Mouse (Mus musculus): ENCODE measurements around the gene Rabgap1l. TPM values are rescaled to one million over a fixed set of nuclear protein-coding genes. Genes with fewer than 3 reads are reported as not detected.
"Not testable (repeated sequence)": the region's sequence is repeated elsewhere in the genome, so short reads cannot be mapped to it uniquely, and the experiment has no call there.

Rabgap1l gene
- polyA plus RNA-seq, 1 experiment from 2014 or later = 17.4 TPM

DNA sequence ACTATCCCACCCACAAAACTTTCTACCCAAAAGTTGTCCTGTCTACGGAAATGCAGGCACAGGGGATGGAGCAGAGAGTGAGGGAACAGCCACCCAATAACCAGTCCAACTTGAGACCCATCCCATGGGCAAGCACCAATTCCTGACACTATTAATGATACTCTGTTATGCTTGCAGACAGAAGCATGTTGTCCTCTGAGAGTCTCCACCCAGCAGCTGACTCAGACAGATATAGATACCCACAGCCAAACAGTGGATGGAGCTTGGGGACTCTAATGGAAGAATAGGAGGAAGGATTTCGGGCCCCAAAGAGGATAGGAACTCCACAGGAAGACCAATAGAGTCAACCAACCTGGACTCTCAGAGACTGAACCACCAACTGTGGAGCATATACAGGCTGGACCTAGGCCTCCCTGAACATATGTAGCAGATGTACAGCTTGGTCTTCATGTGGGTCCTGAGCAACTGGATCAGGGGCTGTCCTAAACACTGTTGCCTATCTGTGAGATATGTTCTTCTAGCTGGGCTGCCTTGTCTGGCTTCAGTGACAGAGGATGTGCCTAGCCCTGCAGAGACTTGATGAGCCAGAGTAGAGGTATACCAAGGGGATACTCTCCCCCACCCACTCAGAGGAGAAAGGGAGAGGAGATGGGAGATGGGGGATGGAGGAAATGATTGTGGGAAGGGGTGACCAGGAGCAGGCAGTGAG lies 510.7 kb downstream of the Rabgap1l start:
- H3K4me2 ChIP-seq (ENCODE audit: low read depth, low read length, severe bottlenecking); H3K27ac ChIP-seq (ENCODE audit: low read depth, low read length); H3K9me3 ChIP-seq (ENCODE audit: control insufficient read depth, low read length); H3K27me3 ChIP-seq (ENCODE audit: control insufficient read depth, insufficient read depth, low read length); H3K9ac ChIP-seq (ENCODE audit: low read length); ATAC-seq (replicated peaks; ENCODE audit: low FRiP score); H3K4me1 ChIP-seq (replicated peaks; ENCODE audit: control insufficient read depth, insufficient read depth, low read length); H3K4me3 ChIP-seq (ENCODE audit: low read depth, low read length); DNase-seq (ENCODE audit: low spot score); H3K36me3 ChIP-seq (ENCODE audit: control insufficient read depth, insufficient read depth, low read length): not testable (repeated sequence)
- 76% methylated on average over 2 of the region's 2 CpGs for WGBS

DNA sequence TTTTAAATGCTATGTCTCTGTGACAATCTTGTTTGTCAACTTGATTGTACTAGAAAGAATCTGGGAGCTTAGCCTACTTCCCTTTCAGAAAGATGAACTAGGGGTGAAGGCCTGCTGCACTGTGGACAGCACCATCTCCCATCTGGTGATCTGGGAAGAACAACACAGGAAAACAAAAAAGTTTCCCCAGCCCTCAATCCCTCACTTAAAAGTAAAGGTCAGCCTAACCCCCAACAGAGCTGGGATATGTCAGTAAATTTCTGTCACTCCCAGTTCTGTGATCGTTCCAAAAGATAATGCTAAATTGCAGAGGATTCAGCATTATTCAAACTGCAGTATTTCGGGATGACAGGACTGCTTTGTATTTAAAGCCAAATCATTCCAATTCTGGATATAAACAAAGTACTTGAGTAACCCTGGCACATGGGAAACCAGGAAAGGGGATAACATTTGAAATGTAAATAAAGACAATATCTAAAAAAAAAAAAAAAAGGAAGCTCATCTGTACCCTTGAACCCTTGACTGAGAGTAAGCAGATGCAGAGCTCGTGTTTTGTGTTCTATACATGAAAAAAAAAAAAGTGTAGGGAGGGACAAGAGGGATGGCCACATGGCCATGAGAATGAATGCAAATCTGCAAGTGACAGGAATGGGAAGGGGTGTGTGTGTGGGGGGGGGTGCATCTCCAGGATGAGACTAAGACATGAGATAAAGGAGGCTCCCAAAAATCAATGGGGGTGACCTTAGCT lies 511.5 kb downstream of the Rabgap1l start:
- DNase-seq (ENCODE audit: low spot score) (no peak), ATAC-seq (replicated peaks; ENCODE audit: low FRiP score) (no peak)

GRCm38 (mm10) chr1:160280603-160281002 lies 512.4 kb downstream of the Rabgap1l start:
- Histone ChIP-seq H3K4me1 (replicated peaks; ENCODE audit: control insufficient read depth, insufficient read depth, low read length) (no peaks in the 10 kb centered on the region), H3K27me3 (ENCODE audit: control insufficient read depth, insufficient read depth, low read length) (no peaks in the 10 kb centered on the region), H3K9ac (ENCODE audit: low read length) (no peak overlapping the region), H3K4me3 (ENCODE audit: low read depth, low read length) (no peak overlapping the region), H3K36me3 (ENCODE audit: control insufficient read depth, insufficient read depth, low read length) (no peaks in the 10 kb centered on the region), H3K27ac (ENCODE audit: low read depth, low read length) (no peak overlapping the region), H3K9me3 (ENCODE audit: control insufficient read depth, low read length) (no peaks in the 10 kb centered on the region), H3K4me2 (ENCODE audit: low read depth, low read length, severe bottlenecking) (no peak overlapping the region)
- ATAC-seq (replicated peaks; ENCODE audit: low FRiP score) (no peak), DNase-seq (ENCODE audit: low spot score) (no peak)
- 87% methylated on average over 4 of the region's 4 CpGs for WGBS

More for the DNA sequence above, 511.5 kb downstream of the Rabgap1l start:
- Histone ChIP-seq H3K4me3 (ENCODE audit: low read depth, low read length) (no peak overlapping the region), H3K9me3 (ENCODE audit: control insufficient read depth, low read length) (no peaks in the 10 kb centered on the region), H3K27ac (ENCODE audit: low read depth, low read length) (no peak overlapping the region), H3K4me2 (ENCODE audit: low read depth, low read length, severe bottlenecking) (no peak overlapping the region), H3K4me1 (replicated peaks; ENCODE audit: control insufficient read depth, insufficient read depth, low read length) (no peaks in the 10 kb centered on the region), H3K27me3 (ENCODE audit: control insufficient read depth, insufficient read depth, low read length) (no peaks in the 10 kb centered on the region), H3K9ac (ENCODE audit: low read length) (no peak overlapping the region), H3K36me3 (ENCODE audit: control insufficient read depth, insufficient read depth, low read length) (no peaks in the 10 kb centered on the region)
- 65% methylated on average over 3 of the region's 3 CpGs for WGBS

DNA sequence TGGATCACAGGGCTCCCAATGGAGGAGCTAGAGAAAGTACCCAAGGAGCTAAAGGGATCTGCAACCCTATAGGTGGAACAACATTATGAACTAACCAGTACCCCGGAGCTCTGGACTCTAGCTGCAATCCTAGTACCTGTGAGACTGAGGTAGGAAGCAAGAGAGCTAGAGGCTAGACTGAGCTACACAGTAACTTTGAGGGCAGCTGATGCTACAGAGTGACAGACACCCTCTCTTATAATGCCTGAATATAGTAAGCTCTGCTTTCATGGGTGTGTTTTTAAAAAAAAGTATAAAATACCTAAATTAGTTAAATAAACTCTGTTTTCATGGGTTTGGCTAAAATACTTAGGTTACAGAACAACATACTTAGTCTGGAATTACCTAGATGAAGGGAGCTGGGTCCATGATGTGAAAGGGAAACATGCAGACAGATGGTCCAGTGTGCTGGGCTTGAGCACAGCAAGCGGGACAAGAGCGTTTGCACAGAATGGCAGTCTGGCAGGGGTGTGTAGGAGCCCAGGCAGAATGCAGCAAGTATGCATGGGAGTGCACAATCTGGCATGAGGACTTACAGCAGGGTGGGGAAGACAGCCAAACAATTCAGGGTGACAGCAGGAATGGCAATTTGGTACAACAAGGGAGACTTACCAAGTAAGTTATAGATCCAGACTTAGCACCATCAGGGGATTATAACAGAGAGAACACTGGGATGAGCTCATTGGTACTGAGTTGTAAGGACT lies 514.9 kb downstream of the Rabgap1l start:
- Histone ChIP-seq H3K4me3 (ENCODE audit: low read depth, low read length) (no peak overlapping the region), H3K27ac (ENCODE audit: low read depth, low read length) (no peak overlapping the region), H3K9ac (ENCODE audit: low read length) (no peak overlapping the region), H3K36me3 (ENCODE audit: control insufficient read depth, insufficient read depth, low read length) (no peaks in the 10 kb centered on the region), H3K4me2 (ENCODE audit: low read depth, low read length, severe bottlenecking) (no peak overlapping the region), H3K27me3 (ENCODE audit: control insufficient read depth, insufficient read depth, low read length) (no peaks in the 10 kb centered on the region), H3K4me1 (replicated peaks; ENCODE audit: control insufficient read depth, insufficient read depth, low read length) (no peaks in the 10 kb centered on the region), H3K9me3 (ENCODE audit: control insufficient read depth, low read length) (no peaks in the 10 kb centered on the region)
- ATAC-seq (replicated peaks; ENCODE audit: low FRiP score) = no peak
- WGBS = 83% methylated on average over 3 of the region's 3 CpGs
- DNase-seq (ENCODE audit: low spot score) = no peak

DNA sequence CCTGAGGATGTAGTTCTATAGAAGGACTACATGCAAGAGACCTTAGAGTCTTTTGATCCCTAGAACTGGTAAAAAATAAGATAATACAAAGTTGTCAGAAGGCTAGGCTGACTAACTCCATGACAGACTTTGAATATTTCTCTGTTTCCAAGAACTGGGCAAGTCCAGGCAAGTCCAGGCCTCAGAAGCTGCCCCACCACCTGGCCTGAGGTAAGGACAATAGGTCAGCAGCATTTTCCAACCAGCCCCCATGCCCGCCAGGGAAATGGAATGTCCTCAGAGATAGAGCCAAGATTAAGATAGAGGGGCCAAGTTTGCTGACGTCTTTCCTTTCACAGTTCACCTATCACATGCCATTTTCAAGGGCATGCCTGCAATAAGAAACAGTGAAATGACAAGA lies 517.8 kb downstream of the Rabgap1l start:
- H3K9ac ChIP-seq (ENCODE audit: low read length) = no peak overlapping the region
- no peaks in the 10 kb centered on the region for H3K27me3 ChIP-seq (ENCODE audit: control insufficient read depth, insufficient read depth, low read length)
- no peak overlapping the region for H3K4me3 ChIP-seq (ENCODE audit: low read depth, low read length)
- no peak overlapping the region for H3K4me2 ChIP-seq (ENCODE audit: low read depth, low read length, severe bottlenecking)
- H3K4me1 ChIP-seq (replicated peaks; ENCODE audit: control insufficient read depth, insufficient read depth, low read length) = no peaks in the 10 kb centered on the region
- no peak overlapping the region for H3K27ac ChIP-seq (ENCODE audit: low read depth, low read length)
- no peaks in the 10 kb centered on the region for H3K36me3 ChIP-seq (ENCODE audit: control insufficient read depth, insufficient read depth, low read length)
- 64% methylated on average over 2 of the region's 2 CpGs for WGBS
- no peak for DNase-seq (ENCODE audit: low spot score)
- no peaks in the 10 kb centered on the region for H3K9me3 ChIP-seq (ENCODE audit: control insufficient read depth, low read length)
- ATAC-seq (replicated peaks; ENCODE audit: low FRiP score) = no peak

GRCm38 (mm10) chr1:160273133-160273743 lies 519.8 kb downstream of the Rabgap1l start:
- Histone ChIP-seq H3K4me2 (ENCODE audit: low read depth, low read length, severe bottlenecking) (no peak overlapping the region), H3K4me1 (replicated peaks; ENCODE audit: control insufficient read depth, insufficient read depth, low read length) (no peaks in the 10 kb centered on the region), H3K9me3 (ENCODE audit: control insufficient read depth, low read length) (no peaks in the 10 kb centered on the region), H3K36me3 (ENCODE audit: control insufficient read depth, insufficient read depth, low read length) (no peaks in the 10 kb centered on the region), H3K4me3 (ENCODE audit: low read depth, low read length) (no peak overlapping the region), H3K27me3 (ENCODE audit: control insufficient read depth, insufficient read depth, low read length) (no peaks in the 10 kb centered on the region), H3K9ac (ENCODE audit: low read length) (no peak overlapping the region), H3K27ac (ENCODE audit: low read depth, low read length) (no peak overlapping the region)
- DNase-seq (ENCODE audit: low spot score) (no peak), ATAC-seq (replicated peaks; ENCODE audit: low FRiP score) (no peak)
- 87% methylated on average over 7 of the region's 7 CpGs for WGBS

DNA sequence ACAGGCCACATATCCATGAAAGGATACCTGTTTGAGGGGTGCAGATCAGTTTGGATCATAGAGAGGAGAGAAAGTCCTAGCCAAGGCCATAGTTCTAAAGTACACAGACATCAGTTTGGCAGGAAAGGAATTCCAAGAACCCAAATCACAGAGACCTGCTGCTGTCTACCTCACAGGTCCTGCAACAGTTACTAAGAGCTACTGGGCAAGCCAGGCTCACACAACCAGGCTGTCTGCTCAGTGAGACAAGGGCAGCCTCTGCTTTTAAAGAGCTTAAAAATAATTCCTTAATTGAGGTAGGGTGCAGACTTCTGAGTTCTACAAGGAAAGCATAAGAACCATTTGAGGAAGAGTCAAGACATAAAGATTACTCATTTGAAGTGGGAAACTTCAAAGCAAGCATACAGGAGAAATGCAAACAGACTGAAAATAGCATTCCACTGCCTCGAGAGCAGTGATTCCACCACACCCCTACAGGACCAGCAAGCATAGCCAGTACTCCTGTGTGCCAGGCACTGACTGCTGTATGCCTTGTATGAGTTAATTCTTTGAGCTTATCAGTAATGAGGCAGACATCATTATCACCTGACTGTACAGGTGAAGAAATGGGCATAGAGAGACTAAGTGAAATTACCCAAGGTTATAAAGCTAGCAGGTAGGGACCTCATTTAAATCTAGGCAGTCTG lies 521.6 kb downstream of the Rabgap1l start:
- DNase-seq (ENCODE audit: low spot score) (no peak), ATAC-seq (replicated peaks; ENCODE audit: low FRiP score) (no peak)
- H3K36me3 ChIP-seq (ENCODE audit: control insufficient read depth, insufficient read depth, low read length) = no peaks in the 10 kb centered on the region
- H3K4me1 ChIP-seq (replicated peaks; ENCODE audit: control insufficient read depth, insufficient read depth, low read length) = no peaks in the 10 kb centered on the region
- 61% methylated on average over 1 of the region's 1 CpGs for WGBS
- H3K4me3 ChIP-seq (ENCODE audit: low read depth, low read length) = no peak overlapping the region
- no peaks in the 10 kb centered on the region for H3K9me3 ChIP-seq (ENCODE audit: control insufficient read depth, low read length)
- no peaks in the 10 kb centered on the region for H3K27me3 ChIP-seq (ENCODE audit: control insufficient read depth, insufficient read depth, low read length)
- no peak overlapping the region for H3K4me2 ChIP-seq (ENCODE audit: low read depth, low read length, severe bottlenecking)
- no peak overlapping the region for H3K27ac ChIP-seq (ENCODE audit: low read depth, low read length)
- H3K9ac ChIP-seq (ENCODE audit: low read length) = no peak overlapping the region

DNA sequence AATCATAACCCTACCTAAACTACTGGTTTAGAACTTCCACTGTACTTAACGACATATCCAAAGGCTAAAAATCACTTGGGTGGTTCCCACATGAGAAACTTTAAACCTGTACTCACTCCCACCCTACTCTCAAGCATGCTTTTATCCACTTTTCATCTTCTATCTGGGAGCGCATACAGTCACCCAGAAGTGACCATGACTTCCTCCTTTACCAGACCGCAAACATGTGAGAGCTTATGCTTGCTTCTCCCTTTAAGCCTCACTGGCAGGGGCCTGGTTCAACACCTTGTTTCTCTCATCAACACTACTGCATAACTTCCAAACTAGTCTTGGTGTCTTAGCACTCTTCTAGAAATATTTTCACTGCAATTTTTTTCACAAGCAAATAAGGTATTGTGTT lies 524.7 kb downstream of the Rabgap1l start:
- Histone ChIP-seq H3K4me1 (replicated peaks; ENCODE audit: control insufficient read depth, insufficient read depth, low read length) (no peaks in the 10 kb centered on the region), H3K4me3 (ENCODE audit: low read depth, low read length) (no peak overlapping the region), H3K9me3 (ENCODE audit: control insufficient read depth, low read length) (no peaks in the 10 kb centered on the region), H3K36me3 (ENCODE audit: control insufficient read depth, insufficient read depth, low read length) (no peaks in the 10 kb centered on the region), H3K9ac (ENCODE audit: low read length) (no peak overlapping the region), H3K4me2 (ENCODE audit: low read depth, low read length, severe bottlenecking) (no peak overlapping the region), H3K27ac (ENCODE audit: low read depth, low read length) (no peak overlapping the region), H3K27me3 (ENCODE audit: control insufficient read depth, insufficient read depth, low read length) (no peaks in the 10 kb centered on the region)
- WGBS = 87% methylated on average over 3 of the region's 3 CpGs
- ATAC-seq (replicated peaks; ENCODE audit: low FRiP score) (no peak), DNase-seq (ENCODE audit: low spot score) (no peak)

All from forebrain, embryonic 11.5 days (tissue).